Mouse (Mus musculus) Patski (cell line): ENCODE results near the gene Gm19684. TPM values are rescaled to one million over a fixed set of nuclear protein-coding genes. Genes with fewer than 3 reads are reported as not detected.
"Not testable (repeated sequence)": the region's sequence is repeated elsewhere in the genome, so short reads cannot be mapped to it uniquely, and the experiment has no call there.

Source experiments
- ATAC-seq: fragments of 100-300 bp; one replicate; pipeline ENCODE4 v1.8.0; 2021
- CTCF ChIA-PET: fragments of 350-600 bp; sonication (Branson Sonifier 250); formaldehyde crosslinking; loops from one replicate; lab custom pipeline; 2022; ENCODE audit warnings: inconsistent platforms; lab: Charles Lee
- POLR2A ChIA-PET: fragments of 350-600 bp; sonication (Branson Sonifier 250); formaldehyde crosslinking; loops from one replicate; lab custom pipeline; 2022; ENCODE audit warnings: antibody characterized with exemption, inconsistent platforms; lab: Charles Lee
- DNase-seq: peaks from one replicate; pipeline ENCODE4 v3.0.0-alpha.2; 2011; ENCODE audit warnings: low read depth, low spot score
- H3K27me3 ChIP-seq: fragments of 371-371 bp; one replicate; pipeline ENCODE4 v1.5.1; 2021
- CTCF ChIP-seq: fragments of 100-300 bp; IDR thresholded peaks from one replicate; pipeline ENCODE4 v1.5.1; 2021
- in situ Hi-C: fragments of 300-500 bp; cut with MboI; formaldehyde crosslinking; loops from 3 replicates; pipeline ENCODE4 v1.11.1; 2018; ENCODE audit warnings: low pct_unique_long_range_greater_than_20kb, mixed read lengths
- polyA plus RNA-seq: library from polyadenylated mRNA; unstranded; gene quantifications from one replicate; pipeline ENCODE4 v1.2.3, GENCODE M21; 2021

The Gm19684 gene
- polyA plus RNA-seq, 1 experiment from 2014 or later: 0.06 TPM

GRCm38 (mm10) chr17:36145111-36145860 lies 23.8 kb downstream of the Gm19684 start:
- peaks cover 4% of the 10 kb centered on the region for H3K27me3 ChIP-seq

GRCm38 (mm10) chr17:36145861-36146156 lies 24.3 kb downstream of the Gm19684 start:
- in situ Hi-C loops, DNase-seq, CTCF ChIA-PET, H3K27me3 ChIP-seq, ATAC-seq, POLR2A ChIA-PET: not testable (repeated sequence)

More at GRCm38 (mm10) chr17:36145111-36145860, 23.8 kb downstream of the Gm19684 start:
- in situ Hi-C loops: no loop called here
- TF ChIP-seq CTCF: no peak
- ATAC-seq: no peak
- DNase-seq: no peak
- ChIA-PET CTCF (no interaction called here), POLR2A (no interaction called here)

GRCm38 (mm10) chr17:36146937-36147336 lies 25.5 kb downstream of the Gm19684 start:
- ATAC-seq, POLR2A ChIA-PET, H3K27me3 ChIP-seq, DNase-seq, in situ Hi-C loops, CTCF ChIA-PET: not testable (repeated sequence)

GRCm38 (mm10) chr17:36148468-36148867 lies 27.0 kb downstream of the Gm19684 start:
- DNase-seq, in situ Hi-C loops, POLR2A ChIA-PET, CTCF ChIA-PET, H3K27me3 ChIP-seq, ATAC-seq: not testable (repeated sequence)

GRCm38 (mm10) chr17:36151200-36151599 lies 29.7 kb downstream of the Gm19684 start:
- ATAC-seq, CTCF ChIA-PET, DNase-seq, H3K27me3 ChIP-seq, POLR2A ChIA-PET: not testable (repeated sequence)
- in situ Hi-C loops: loop anchor here (5.0 kb wide), 1 partner anchor 36 kb away; no protein-coding TSS in a partner anchor

GRCm38 (mm10) chr17:36154271-36155149 lies 33.0 kb downstream of the Gm19684 start:
- CTCF ChIA-PET: no interaction called here
- ATAC-seq: no peak
- no peak for TF ChIP-seq CTCF
- in situ Hi-C loops: loop anchor here (5.0 kb wide), 1 partner anchor 33 kb away; no protein-coding TSS in a partner anchor
- DNase-seq: no peak
- no peaks in the 10 kb centered on the region for H3K27me3 ChIP-seq
- POLR2A ChIA-PET: no interaction called here

- H3K27me3 ChIP-seq, ATAC-seq, CTCF ChIA-PET, in situ Hi-C loops, DNase-seq, POLR2A ChIA-PET: not testable (repeated sequence)
These were observed 36.3 kb downstream of the Gm19684 start for GRCm38 (mm10) chr17:36157782-36158181.

- DNase-seq, in situ Hi-C loops, POLR2A ChIA-PET, ATAC-seq, H3K27me3 ChIP-seq, CTCF ChIA-PET: not testable (repeated sequence)
These were observed 36.8 kb downstream of the Gm19684 start for GRCm38 (mm10) chr17:36158264-36158663.

- in situ Hi-C loops: no loop called here
- H3K27me3 ChIP-seq: no peaks in the 10 kb centered on the region
- DNase-seq: no peak
- ChIA-PET CTCF (no interaction called here), POLR2A (no interaction called here)
- TF ChIP-seq CTCF: no peak
- ATAC-seq: no peak
These were observed 39.9 kb downstream of the Gm19684 start for GRCm38 (mm10) chr17:36161129-36162051.

GRCm38 (mm10) chr17:36166901-36167300 lies 45.4 kb downstream of the Gm19684 start:
- DNase-seq, POLR2A ChIA-PET, CTCF ChIA-PET, H3K27me3 ChIP-seq, ATAC-seq, in situ Hi-C loops: not testable (repeated sequence)
